Mouse (Mus musculus) MEL (cell line): ENCODE measurements around the gene Cenpb. TPM values are rescaled to one million over a fixed set of nuclear protein-coding genes. Genes with fewer than 3 reads are reported as not detected.

Source experiments
- DNase-seq: peaks from one replicate; pipeline ENCODE4 v3.0.0; 2011; ENCODE audit warnings: low read depth, low spot score
- H3K27ac ChIP-seq: 2 replicates; pipeline ENCODE4 v1.5.1; 2012; ENCODE audit warnings: low read depth, mild to moderate bottlenecking, control low read depth, low read length, moderate library complexity; ENCODE audit not compliant: control insufficient read depth
- H3K27me3 ChIP-seq, 2 experiments: fragments of 150-350 bp in 1 of 2; sonication (generic) in 1 of 2; 2 replicates each; pipeline ENCODE4 v1.6.1; 2012; ENCODE audit warnings: low read length in 2 of 2, mild to moderate bottlenecking in 2 of 2, improper control_type of control experiment in 1 of 2, moderate library complexity in 1 of 2; ENCODE audit not compliant: insufficient read depth in 2 of 2, control insufficient read depth in 1 of 2
- H3K36me3 ChIP-seq, 2 experiments: 2 replicates each; pipeline ENCODE4 v1.6.1; 2012 to 2014; ENCODE audit warnings: low read length in 2 of 2, improper control_type of control experiment in 1 of 2, inconsistent platforms in 1 of 2, mild to moderate bottlenecking in 1 of 2; ENCODE audit not compliant: insufficient read depth in 2 of 2, control insufficient read depth in 1 of 2
- H3K4me1 ChIP-seq, 2 experiments: fragments of 150-350 bp in 1 of 2; sonication (generic) in 1 of 2; 2 replicates each; pipeline ENCODE4 v1.6.1; 2012; ENCODE audit warnings: low read length in 2 of 2, improper control_type of control experiment in 1 of 2, mild to moderate bottlenecking in 1 of 2; ENCODE audit not compliant: insufficient read depth in 2 of 2, control insufficient read depth in 1 of 2
- H3K4me3 ChIP-seq, 2 experiments: fragments of 150-350 bp in 1 of 2; sonication (generic) in 1 of 2; 2 replicates each; pipeline ENCODE4 v1.5.1; 2012; ENCODE audit warnings: low read depth in 2 of 2, low read length in 2 of 2, mild to moderate bottlenecking in 2 of 2, moderate library complexity in 2 of 2, control low read depth in 1 of 2, improper control_type of control experiment in 1 of 2; ENCODE audit not compliant: control insufficient read depth in 1 of 2, insufficient read depth in 1 of 2
- H3K79me2 ChIP-seq: 2 replicates; pipeline ENCODE4 v1.6.1; 2012; ENCODE audit warnings: mild to moderate bottlenecking, low read length, moderate library complexity; ENCODE audit not compliant: control insufficient read depth, poor library complexity, insufficient read depth
- H3K9ac ChIP-seq: 2 replicates; pipeline ENCODE4 v1.6.1; 2012; ENCODE audit warnings: low read depth, mild to moderate bottlenecking, control low read depth, low read length, moderate library complexity; ENCODE audit not compliant: control insufficient read depth, poor library complexity, severe bottlenecking
- H3K9me3 ChIP-seq: fragments of 150-350 bp; sonication (generic); replicated peaks from 2 replicates; pipeline ENCODE4 v1.6.1; 2012; ENCODE audit warnings: mild to moderate bottlenecking, low read length, improper control_type of control experiment, moderate library complexity; ENCODE audit not compliant: insufficient read depth
- E2F4 ChIP-seq: IDR thresholded peaks from 2 replicates; pipeline ENCODE4 v1.6.1; 2011; ENCODE audit warnings: low read depth, low read length, improper control_type of control experiment, borderline replicate concordance
- ELF1 ChIP-seq: IDR thresholded peaks from 2 replicates; pipeline ENCODE4 v1.6.1; 2014; ENCODE audit warnings: low read depth, mild to moderate bottlenecking, inconsistent platforms, low read length, improper control_type of control experiment, moderate library complexity
- GATA1 ChIP-seq: IDR thresholded peaks from 2 replicates; pipeline ENCODE4 v1.6.1; 2011; ENCODE audit warnings: low read depth, low read length, improper control_type of control experiment
- HCFC1 ChIP-seq: IDR thresholded peaks from 2 replicates; pipeline ENCODE4 v1.6.1; 2012; ENCODE audit warnings: low read depth, mild to moderate bottlenecking, inconsistent platforms, low read length, improper control_type of control experiment, moderate library complexity
- JUND ChIP-seq: IDR thresholded peaks from 2 replicates; pipeline ENCODE4 v1.6.1; 2011; ENCODE audit warnings: low read depth, mild to moderate bottlenecking, improper control_type of control experiment, low read length
- MAX ChIP-seq: IDR thresholded peaks from 2 replicates; pipeline ENCODE4 v1.6.1; 2011; ENCODE audit warnings: low read length, improper control_type of control experiment
- NELFE ChIP-seq: IDR thresholded peaks from 2 replicates; pipeline ENCODE4 v1.6.1; 2011; ENCODE audit warnings: low read depth, low read length, improper control_type of control experiment
- POLR2A ChIP-seq, 2 experiments: IDR thresholded peaks; 2 replicates each; pipeline ENCODE4 v1.6.1; 2011 to 2012; ENCODE audit warnings: low read length in 2 of 2, mild to moderate bottlenecking in 2 of 2, control low read depth in 1 of 2, improper control_type of control experiment in 1 of 2, low read depth in 1 of 2, moderate library complexity in 1 of 2; ENCODE audit not compliant: control insufficient read depth in 1 of 2, insufficient read depth in 1 of 2, poor library complexity in 1 of 2
- SIN3A ChIP-seq: IDR thresholded peaks from 2 replicates; pipeline ENCODE4 v1.6.1; 2012; ENCODE audit warnings: low read length, improper control_type of control experiment, inconsistent platforms
- TBP ChIP-seq: IDR thresholded peaks from 2 replicates; pipeline ENCODE4 v1.8.0; 2011; ENCODE audit warnings: low read depth, low read length, improper control_type of control experiment
- USF2 ChIP-seq, 2 experiments: IDR thresholded peaks; 2 replicates each; pipeline ENCODE4 v1.6.1; 2011 to 2012; ENCODE audit warnings: improper control_type of control experiment in 2 of 2, low read length in 2 of 2, borderline replicate concordance in 1 of 2, inconsistent platforms in 1 of 2, low read depth in 1 of 2, mild to moderate bottlenecking in 1 of 2; ENCODE audit not compliant: insufficient read depth in 1 of 2
- ZC3H11A ChIP-seq: IDR thresholded peaks from 2 replicates; pipeline ENCODE4 v1.6.1; 2012; ENCODE audit warnings: low read depth, mild to moderate bottlenecking, inconsistent platforms, low read length, improper control_type of control experiment
- ZMIZ1 ChIP-seq: IDR thresholded peaks from 2 replicates; pipeline ENCODE4 v1.6.1; 2012; ENCODE audit warnings: low read depth, mild to moderate bottlenecking, inconsistent platforms, low read length, improper control_type of control experiment, moderate library complexity
- ZNF384 ChIP-seq: IDR thresholded peaks from 2 replicates; pipeline ENCODE4 v1.6.1; 2012; ENCODE audit warnings: low read depth, mild to moderate bottlenecking, inconsistent platforms, low read length, improper control_type of control experiment
- polyA plus RNA-seq, 2 experiments: library from polyadenylated mRNA; stranded (reverse) in 1 of 2; unstranded in 1 of 2; fragments of >175 nt in 1 of 2; fragments of >200 nt in 1 of 2; gene quantifications; 2 replicates each; pipeline versions ENCODE4 v1.2.1 to v1.2.4; 2012; ENCODE audit warnings: low replicate concordance in 2 of 2, low read depth in 1 of 2; ENCODE audit not compliant: insufficient read length in 2 of 2, insufficient read depth in 1 of 2, missing spikeins in 1 of 2
- total RNA-seq: library from RNA; depleted of rRNA; stranded (reverse); fragments of 300-350 nt; gene quantifications from 2 replicates; pipeline ENCODE4 v1.2.3, GENCODE M21; 2012

Gene Cenpb
- total and polyA plus RNA-seq, 3 experiments: 24.3 to 34.9 TPM; not detected in 1

DNA sequence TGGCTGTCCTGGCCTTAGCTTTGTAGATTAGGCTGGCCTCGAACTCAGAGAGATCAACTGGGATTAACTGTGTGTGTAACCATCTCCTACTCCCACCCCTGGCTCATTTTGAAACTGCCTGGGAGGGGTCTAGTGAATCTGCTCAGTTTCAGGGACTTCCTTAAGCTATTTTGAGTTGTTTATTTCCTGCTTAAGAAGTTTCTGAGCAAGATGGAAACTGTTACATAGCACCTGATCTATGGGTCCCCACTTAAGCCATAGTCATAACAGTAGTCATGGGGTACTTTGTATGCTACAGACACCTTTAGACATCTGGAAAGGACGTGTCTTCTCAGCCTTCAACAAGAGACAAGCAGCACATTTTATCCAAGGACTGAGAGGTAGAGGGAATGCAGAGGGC lies 20.8 kb upstream of the Cenpb start:
- H3K4me1 ChIP-seq: peaks cover 3 to 29% of the 10 kb centered on the region in 2 experiments; a peak in 3 of 4 replicates

DNA sequence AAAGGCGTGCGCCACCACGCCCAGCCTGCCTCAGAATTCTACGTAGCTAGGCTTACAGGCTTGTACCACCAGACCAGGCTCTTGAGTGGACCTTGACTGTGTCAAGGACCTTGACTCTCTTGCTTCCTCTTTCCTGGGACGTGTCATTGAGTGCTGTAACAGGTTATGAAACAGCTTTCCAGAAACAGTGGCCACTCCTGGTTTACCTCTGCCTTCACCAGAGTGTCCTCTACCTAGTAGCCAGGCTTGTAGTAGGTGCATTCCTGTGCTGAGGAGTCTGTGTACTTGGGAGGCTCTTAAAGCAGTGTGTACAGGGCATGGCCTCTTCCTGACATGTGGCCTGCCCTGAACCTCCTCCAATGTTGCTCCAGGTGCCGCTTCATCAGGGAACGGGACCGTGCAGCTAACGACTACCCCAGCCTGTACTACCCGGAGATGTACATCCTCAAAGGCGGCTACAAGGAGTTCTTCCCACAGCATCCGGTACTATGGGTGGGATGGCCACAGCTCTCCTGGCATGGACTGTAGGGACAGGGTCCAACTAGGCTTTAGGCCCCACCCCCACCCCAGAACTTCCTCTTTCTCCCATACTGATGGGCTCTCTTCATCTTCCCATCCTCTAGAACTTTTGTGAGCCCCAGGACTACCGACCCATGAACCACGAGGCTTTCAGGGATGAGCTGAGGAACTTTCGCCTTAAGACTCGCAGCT lies 16.9 kb upstream of the Cenpb start:
- no peak for TF ChIP-seq JUND
- TF ChIP-seq NELFE: no peak
- TF ChIP-seq HCFC1: no peak
- TF ChIP-seq ZNF384: no peak
- no peak for TF ChIP-seq SIN3A
- no peak for TF ChIP-seq TBP
- no peak overlapping the region for H3K27ac ChIP-seq
- no peak for DNase-seq
- 0 out of 4 replicates have a peak, but pooled peaks cover 0 to 1% of the 10 kb centered on the region in 2 experiments for H3K36me3 ChIP-seq
- H3K79me2 ChIP-seq: no peaks in the 10 kb centered on the region
- no peaks in the 10 kb centered on the region for H3K27me3 ChIP-seq
- no peak overlapping the region for H3K4me3 ChIP-seq
- H3K9ac ChIP-seq: no peak overlapping the region
- H3K9me3 ChIP-seq: no peaks in the 10 kb centered on the region
- peaks cover 0 to 6% of the 10 kb centered on the region in 2 experiments; a peak in 1 of 4 replicates for H3K4me1 ChIP-seq

More for the DNA sequence above, 20.8 kb upstream of the Cenpb start:
- Histone ChIP-seq H3K9ac (no peak overlapping the region), H3K9me3 (no peaks in the 10 kb centered on the region), H3K36me3 (peaks cover 0 to 15% of the 10 kb centered on the region in 2 experiments; a peak in 2 of 4 replicates), H3K79me2 (no peaks in the 10 kb centered on the region), H3K4me3 (no peak overlapping the region), H3K27ac (no peak overlapping the region), H3K27me3 (no peaks in the 10 kb centered on the region)
- DNase-seq: no peak
- TF ChIP-seq ZMIZ1 (no peak), ZC3H11A (no peak), POLR2A (IDR thresholded peaks at IDR 0.05; ENCODE audit: control insufficient read depth in 1 of 2, insufficient read depth in 1 of 2, low read depth in 1 of 2, low read length in 2 of 2, poor library complexity in 1 of 2) (no peak), HCFC1 (no peak), ELF1 (no peak), E2F4 (no peak), GATA1 (no peak), MAX (no peak), USF2 (IDR thresholded peaks at IDR 0.05; ENCODE audit: borderline replicate concordance in 1 of 2, insufficient read depth in 1 of 2, low read depth in 1 of 2, low read length in 2 of 2) (no peak), JUND (no peak)
